Mouse (Mus musculus): ENCODE results near the gene Gdf10. TPM values are rescaled to one million over a fixed set of nuclear protein-coding genes. Genes with fewer than 3 reads are reported as not detected.

The Gdf10 gene
- total RNA-seq, 2 experiments from 2014 or later, result 4.6 to 5.3 TPM

Other genes starting within 250 kb of the Gdf10 start
- gene Gdf2, start 17.5 kb downstream of the Gdf10 start, total RNA-seq (2021), result not detected
- not detected for gene Rbp3, start 30.4 kb downstream of the Gdf10 start, total RNA-seq (2021)
- under 1 TPM in 1 of 2 experiments, not detected in 1; 0.04 TPM for gene Zfp488, start 55.2 kb downstream of the Gdf10 start, total RNA-seq (2021)
- not detected for gene Gm30083, start 91.6 kb downstream of the Gdf10 start, total RNA-seq (2021)
- not detected for gene Gm5460, start 93.2 kb downstream of the Gdf10 start, total RNA-seq (2021)
- not detected for gene Antxrl, start 129.1 kb downstream of the Gdf10 start, total RNA-seq (2021)
- gene Anxa8, start 162.4 kb downstream of the Gdf10 start, total RNA-seq (2021), result under 1 TPM; 0.72 to 0.89 TPM
- gene A630023A22Rik, start 179.2 kb downstream of the Gdf10 start, total RNA-seq (2021), result not detected
- gene Npy4r, start 228.9 kb downstream of the Gdf10 start, total RNA-seq (2021), result under 1 TPM; 0.09 to 0.23 TPM